Mouse (Mus musculus) T-cell, adult 2 months (primary cell): ENCODE results near the gene Emp1.

Experiments
- DNase-seq: peaks from one replicate; pipeline ENCODE4 v3.0.0; 2022; ENCODE audit warnings: low spot score

Gene Emp1

GRCm38 (mm10) chr6:135364041-135364745 is 1.8 kb downstream of the Emp1 start:
- DNase-seq: peak; percentile 77

GRCm38 (mm10) chr6:135364891-135365301 is 2.6 kb downstream of the Emp1 start:
- no peak for DNase-seq

GRCm38 (mm10) chr6:135365614-135366013 is 3.3 kb downstream of the Emp1 start:
- DNase-seq: no peak

- no peak for DNase-seq
These were observed 5.9 kb downstream of the Emp1 start for GRCm38 (mm10) chr6:135368230-135368629.

GRCm38 (mm10) chr6:135369551-135369968 is 7.2 kb downstream of the Emp1 start:
- DNase-seq: no peak

- no peak for DNase-seq
These were observed 8.6 kb downstream of the Emp1 start for GRCm38 (mm10) chr6:135370954-135371353.

- DNase-seq: peak; percentile 24
These were observed 11.0 kb downstream of the Emp1 start for GRCm38 (mm10) chr6:135373357-135373756.

- no peak for DNase-seq
These were observed 13.5 kb downstream of the Emp1 start for GRCm38 (mm10) chr6:135375818-135376217.

- no peak for DNase-seq
These were observed 13.9 kb downstream of the Emp1 start for GRCm38 (mm10) chr6:135376248-135376647.

GRCm38 (mm10) chr6:135377583-135378319 is 15.4 kb downstream of the Emp1 start:
- peak; percentile 61 for DNase-seq

GRCm38 (mm10) chr6:135383919-135384318 is 21.6 kb downstream of the Emp1 start:
- DNase-seq: no peak

GRCm38 (mm10) chr6:135385738-135386459 is 23.6 kb downstream of the Emp1 start:
- no peak for DNase-seq

- DNase-seq: no peak
These were observed 25.3 kb downstream of the Emp1 start for GRCm38 (mm10) chr6:135387653-135388052.

GRCm38 (mm10) chr6:135388711-135389110 is 26.4 kb downstream of the Emp1 start:
- no peak for DNase-seq

GRCm38 (mm10) chr6:135390398-135390797 is 28.1 kb downstream of the Emp1 start:
- DNase-seq: no peak

- no peak for DNase-seq
These were observed 33.0 kb downstream of the Emp1 start for GRCm38 (mm10) chr6:135395375-135395774.

- no peak for DNase-seq
These were observed 34.7 kb downstream of the Emp1 start for GRCm38 (mm10) chr6:135397089-135397488.

GRCm38 (mm10) chr6:135397788-135398187 is 35.4 kb downstream of the Emp1 start:
- DNase-seq: no peak

- DNase-seq: no peak
These were observed 36.5 kb downstream of the Emp1 start for GRCm38 (mm10) chr6:135398801-135399200.

GRCm38 (mm10) chr6:135400306-135400705 is 38.0 kb downstream of the Emp1 start:
- peak; percentile 47 for DNase-seq

- DNase-seq: no peak
These were observed 42.7 kb downstream of the Emp1 start for GRCm38 (mm10) chr6:135405093-135405492.

- DNase-seq: no peak
These were observed 45.0 kb downstream of the Emp1 start for GRCm38 (mm10) chr6:135407323-135407722.
